Mouse (Mus musculus): ENCODE measurements around the gene Syne3. TPM values are rescaled to one million over a fixed set of nuclear protein-coding genes. Genes with fewer than 3 reads are reported as not detected.

Syne3 gene
- polyA plus RNA-seq, 1 experiment from 2014 or later: 0.74 TPM

- Histone ChIP-seq H3K9ac (ENCODE audit: low read length) (no peak overlapping the region), H3K4me2 (ENCODE audit: low read depth, low read length) (no peak overlapping the region), H3K9me3 (ENCODE audit: control insufficient read depth, low read length) (no peaks in the 10 kb centered on the region), H3K4me1 (replicated peaks; ENCODE audit: control insufficient read depth, insufficient read depth, low read length) (peaks cover 2% of the 10 kb centered on the region; the same call in 1 of the 2 replicates), H3K36me3 (ENCODE audit: control insufficient read depth, insufficient read depth, low read length) (no peaks in the 10 kb centered on the region), H3K4me3 (ENCODE audit: low read length) (no peak overlapping the region), H3K27me3 (ENCODE audit: control insufficient read depth, insufficient read depth, low read depth, low read length) (no peaks in the 10 kb centered on the region), H3K27ac (ENCODE audit: low read length) (no peak overlapping the region)
- no peak for ATAC-seq (ENCODE audit: low read depth)
- 91% methylated on average over 4 of the region's 4 CpGs for WGBS
These were observed 92.3 kb downstream of the Syne3 start for GRCm38 (mm10) chr12:104917297-104917696.

- Histone ChIP-seq H3K27me3 (ENCODE audit: control insufficient read depth, insufficient read depth, low read depth, low read length) (no peaks in the 10 kb centered on the region), H3K9me3 (ENCODE audit: control insufficient read depth, low read length) (no peaks in the 10 kb centered on the region), H3K27ac (ENCODE audit: low read length) (no peak overlapping the region), H3K4me1 (replicated peaks; ENCODE audit: control insufficient read depth, insufficient read depth, low read length) (peaks cover 3% of the 10 kb centered on the region; the same call in 1 of the 2 replicates), H3K4me2 (ENCODE audit: low read depth, low read length) (no peak overlapping the region), H3K4me3 (ENCODE audit: low read length) (no peak overlapping the region), H3K9ac (ENCODE audit: low read length) (no peak overlapping the region), H3K36me3 (ENCODE audit: control insufficient read depth, insufficient read depth, low read length) (no peaks in the 10 kb centered on the region)
- 89% methylated on average over 8 of the region's 8 CpGs for WGBS
- no peak for ATAC-seq (ENCODE audit: low read depth)
These were observed 92.8 kb downstream of the Syne3 start for GRCm38 (mm10) chr12:104916776-104917175.

GRCm38 (mm10) chr12:104915681-104916080 lies 93.9 kb downstream of the Syne3 start:
- H3K4me3 ChIP-seq (ENCODE audit: low read length): no peak overlapping the region
- no peak for ATAC-seq (ENCODE audit: low read depth)
- no peaks in the 10 kb centered on the region for H3K9me3 ChIP-seq (ENCODE audit: control insufficient read depth, low read length)
- H3K27me3 ChIP-seq (ENCODE audit: control insufficient read depth, insufficient read depth, low read depth, low read length): no peaks in the 10 kb centered on the region
- WGBS: 51% methylated on average over 4 of the region's 4 CpGs
- H3K36me3 ChIP-seq (ENCODE audit: control insufficient read depth, insufficient read depth, low read length): no peaks in the 10 kb centered on the region
- peaks cover 3% of the 10 kb centered on the region; the same call in 1 of the 2 replicates for H3K4me1 ChIP-seq (replicated peaks; ENCODE audit: control insufficient read depth, insufficient read depth, low read length)
- no peak overlapping the region for H3K9ac ChIP-seq (ENCODE audit: low read length)
- H3K4me2 ChIP-seq (ENCODE audit: low read depth, low read length): no peak overlapping the region
- H3K27ac ChIP-seq (ENCODE audit: low read length): no peak overlapping the region

- ATAC-seq (ENCODE audit: low read depth): no peak; the same call in 1 of the 2 replicates
- no peak overlapping the region for H3K4me2 ChIP-seq (ENCODE audit: low read depth, low read length)
- WGBS: 61% methylated on average over 3 of the region's 3 CpGs
- H3K9me3 ChIP-seq (ENCODE audit: control insufficient read depth, low read length): no peaks in the 10 kb centered on the region
- no peaks in the 10 kb centered on the region for H3K36me3 ChIP-seq (ENCODE audit: control insufficient read depth, insufficient read depth, low read length)
- no peaks in the 10 kb centered on the region for H3K27me3 ChIP-seq (ENCODE audit: control insufficient read depth, insufficient read depth, low read depth, low read length)
- H3K27ac ChIP-seq (ENCODE audit: low read length): no peak overlapping the region
- H3K4me3 ChIP-seq (ENCODE audit: low read length): no peak overlapping the region
- H3K4me1 ChIP-seq (replicated peaks; ENCODE audit: control insufficient read depth, insufficient read depth, low read length): peaks cover 3% of the 10 kb centered on the region; the same call in 1 of the 2 replicates
- H3K9ac ChIP-seq (ENCODE audit: low read length): no peak overlapping the region
These were observed 96.6 kb downstream of the Syne3 start for GRCm38 (mm10) chr12:104912990-104913389.

- H3K4me3 ChIP-seq (ENCODE audit: low read length): no peak overlapping the region
- no peak for ATAC-seq (ENCODE audit: low read depth)
- H3K27ac ChIP-seq (ENCODE audit: low read length): no peak overlapping the region
- H3K9ac ChIP-seq (ENCODE audit: low read length): no peak overlapping the region
- H3K36me3 ChIP-seq (ENCODE audit: control insufficient read depth, insufficient read depth, low read length): no peaks in the 10 kb centered on the region
- H3K27me3 ChIP-seq (ENCODE audit: control insufficient read depth, insufficient read depth, low read depth, low read length): no peaks in the 10 kb centered on the region
- peaks cover 3% of the 10 kb centered on the region; the same call in 1 of the 2 replicates for H3K4me1 ChIP-seq (replicated peaks; ENCODE audit: control insufficient read depth, insufficient read depth, low read length)
- WGBS: 35% methylated on average over 10 of the region's 10 CpGs
- no peaks in the 10 kb centered on the region for H3K9me3 ChIP-seq (ENCODE audit: control insufficient read depth, low read length)
- H3K4me2 ChIP-seq (ENCODE audit: low read depth, low read length): no peak overlapping the region
These were observed 97.2 kb downstream of the Syne3 start for GRCm38 (mm10) chr12:104912281-104912933.

GRCm38 (mm10) chr12:104909750-104910149 lies 99.9 kb downstream of the Syne3 start:
- 83% methylated on average over 4 of the region's 4 CpGs for WGBS

GRCm38 (mm10) chr12:104908986-104909385 lies 100.6 kb downstream of the Syne3 start:
- no peaks in the 10 kb centered on the region for H3K9me3 ChIP-seq (ENCODE audit: control insufficient read depth, low read length)
- H3K27ac ChIP-seq (ENCODE audit: low read length): no peak overlapping the region
- peaks cover 3% of the 10 kb centered on the region; the same call in 1 of the 2 replicates for H3K4me1 ChIP-seq (replicated peaks; ENCODE audit: control insufficient read depth, insufficient read depth, low read length)
- no peak for ATAC-seq (ENCODE audit: low read depth)
- H3K9ac ChIP-seq (ENCODE audit: low read length): no peak overlapping the region
- H3K4me2 ChIP-seq (ENCODE audit: low read depth, low read length): no peak overlapping the region
- 75% methylated on average over 4 of the region's 5 CpGs for WGBS
- no peak overlapping the region for H3K4me3 ChIP-seq (ENCODE audit: low read length)
- no peaks in the 10 kb centered on the region for H3K27me3 ChIP-seq (ENCODE audit: control insufficient read depth, insufficient read depth, low read depth, low read length)
- H3K36me3 ChIP-seq (ENCODE audit: control insufficient read depth, insufficient read depth, low read length): no peaks in the 10 kb centered on the region

More at GRCm38 (mm10) chr12:104909750-104910149, 99.9 kb downstream of the Syne3 start:
- Histone ChIP-seq H3K9me3 (ENCODE audit: control insufficient read depth, low read length) (no peaks in the 10 kb centered on the region), H3K36me3 (ENCODE audit: control insufficient read depth, insufficient read depth, low read length) (no peaks in the 10 kb centered on the region), H3K4me2 (ENCODE audit: low read depth, low read length) (no peak overlapping the region), H3K4me1 (replicated peaks; ENCODE audit: control insufficient read depth, insufficient read depth, low read length) (peaks cover 3% of the 10 kb centered on the region; the same call in 1 of the 2 replicates), H3K4me3 (ENCODE audit: low read length) (no peak overlapping the region), H3K27ac (ENCODE audit: low read length) (no peak overlapping the region), H3K9ac (ENCODE audit: low read length) (no peak overlapping the region), H3K27me3 (ENCODE audit: control insufficient read depth, insufficient read depth, low read depth, low read length) (no peaks in the 10 kb centered on the region)
- ATAC-seq (ENCODE audit: low read depth): no peak

- Histone ChIP-seq H3K27me3 (ENCODE audit: control insufficient read depth, insufficient read depth, low read depth, low read length) (no peaks in the 10 kb centered on the region), H3K27ac (ENCODE audit: low read length) (no peak overlapping the region), H3K4me2 (ENCODE audit: low read depth, low read length) (no peak overlapping the region), H3K9ac (ENCODE audit: low read length) (no peak overlapping the region), H3K36me3 (ENCODE audit: control insufficient read depth, insufficient read depth, low read length) (no peaks in the 10 kb centered on the region), H3K4me1 (replicated peaks; ENCODE audit: control insufficient read depth, insufficient read depth, low read length) (peaks cover 3% of the 10 kb centered on the region; the same call in 1 of the 2 replicates), H3K4me3 (ENCODE audit: low read length) (no peak overlapping the region), H3K9me3 (ENCODE audit: control insufficient read depth, low read length) (no peaks in the 10 kb centered on the region)
- no peak for ATAC-seq (ENCODE audit: low read depth)
- 18% methylated on average over 15 of the region's 15 CpGs for WGBS
These were observed 101.4 kb downstream of the Syne3 start for GRCm38 (mm10) chr12:104908024-104908781.

- no peaks in the 10 kb centered on the region for H3K9me3 ChIP-seq (ENCODE audit: control insufficient read depth, low read length)
- no peak overlapping the region for H3K27ac ChIP-seq (ENCODE audit: low read length)
- H3K4me1 ChIP-seq (replicated peaks; ENCODE audit: control insufficient read depth, insufficient read depth, low read length): no peaks in the 10 kb centered on the region; the same call in 1 of the 2 replicates
- no peaks in the 10 kb centered on the region for H3K36me3 ChIP-seq (ENCODE audit: control insufficient read depth, insufficient read depth, low read length)
- WGBS: 83% methylated on average over 2 of the region's 2 CpGs
- H3K4me2 ChIP-seq (ENCODE audit: low read depth, low read length): no peak overlapping the region
- no peaks in the 10 kb centered on the region for H3K27me3 ChIP-seq (ENCODE audit: control insufficient read depth, insufficient read depth, low read depth, low read length)
- no peak overlapping the region for H3K4me3 ChIP-seq (ENCODE audit: low read length)
- H3K9ac ChIP-seq (ENCODE audit: low read length): no peak overlapping the region
- ATAC-seq (ENCODE audit: low read depth): no peak
These were observed 102.5 kb downstream of the Syne3 start for GRCm38 (mm10) chr12:104907133-104907532.

Measured in lung, embryonic 16.5 days (tissue).